Mouse (Mus musculus): ENCODE data around the gene Rassf7.

DNA sequence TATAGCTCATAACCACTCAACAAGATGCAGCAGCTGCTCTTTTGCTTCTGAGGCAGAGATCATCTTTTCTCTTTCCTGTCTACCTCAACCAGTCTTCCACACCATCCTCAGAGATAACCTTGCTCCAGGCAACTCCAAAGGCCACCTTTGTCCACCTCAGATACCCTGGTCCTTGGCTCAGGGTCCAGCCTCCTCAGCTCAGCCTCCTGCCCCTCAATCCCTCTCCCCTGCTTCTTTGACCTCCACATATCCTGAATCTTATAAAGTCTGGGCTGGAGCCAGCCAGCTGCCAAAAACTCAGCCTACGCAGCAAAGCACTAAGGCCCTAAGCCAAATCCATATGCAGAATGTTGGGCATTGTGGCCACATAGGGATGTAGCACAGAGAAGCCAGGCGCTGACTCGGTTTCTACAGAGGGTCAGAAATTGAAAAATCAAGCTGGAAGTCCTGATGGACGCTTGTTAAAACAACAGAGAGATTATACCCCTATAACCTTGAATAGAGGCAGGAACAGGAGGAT, 7.1 kb downstream of the Rassf7 start:
- TF ChIP-seq CTCF (IDR thresholded peaks at IDR 0.05; ENCODE audit: low read depth, low read length) (no peak), POLR2A (IDR thresholded peaks at IDR 0.05; ENCODE audit: extremely low read depth, insufficient read depth, low read length) (no peak)

Measured in liver, adult 2 months (tissue).